Mouse (Mus musculus) olfactory bulb, adult 2 months (tissue): ENCODE measurements around the gene Gjc2.
"Not testable (repeated sequence)": the region's sequence is repeated elsewhere in the genome, so short reads cannot be mapped to it uniquely, and the experiment has no call there.

ENCODE experiments used
- CTCF ChIP-seq: fragments of 200-500 bp; IDR thresholded peaks from 2 replicates; pipeline ENCODE4 v1.5.1; 2012; ENCODE audit warnings: low read depth, mild to moderate bottlenecking, low read length, moderate library complexity; ENCODE audit not compliant: insufficient read depth
- POLR2A ChIP-seq: fragments of 200-500 bp; IDR thresholded peaks from 2 replicates; pipeline ENCODE4 v1.6.1; 2012; ENCODE audit warnings: mild to moderate bottlenecking, low read depth, low read length, moderate library complexity; ENCODE audit not compliant: insufficient read depth

- TF ChIP-seq POLR2A, CTCF: not testable (repeated sequence)
Observed at GRCm38 (mm10) chr11:59212320-59212719, 29.3 kb upstream of the Gjc2 start.
